Mouse (Mus musculus): Measurements from ENCODE around the gene Fam227a.
"Not testable (repeated sequence)": the region's sequence is repeated elsewhere in the genome, so short reads cannot be mapped to it uniquely, and the experiment has no call there.

Fam227a gene

DNA sequence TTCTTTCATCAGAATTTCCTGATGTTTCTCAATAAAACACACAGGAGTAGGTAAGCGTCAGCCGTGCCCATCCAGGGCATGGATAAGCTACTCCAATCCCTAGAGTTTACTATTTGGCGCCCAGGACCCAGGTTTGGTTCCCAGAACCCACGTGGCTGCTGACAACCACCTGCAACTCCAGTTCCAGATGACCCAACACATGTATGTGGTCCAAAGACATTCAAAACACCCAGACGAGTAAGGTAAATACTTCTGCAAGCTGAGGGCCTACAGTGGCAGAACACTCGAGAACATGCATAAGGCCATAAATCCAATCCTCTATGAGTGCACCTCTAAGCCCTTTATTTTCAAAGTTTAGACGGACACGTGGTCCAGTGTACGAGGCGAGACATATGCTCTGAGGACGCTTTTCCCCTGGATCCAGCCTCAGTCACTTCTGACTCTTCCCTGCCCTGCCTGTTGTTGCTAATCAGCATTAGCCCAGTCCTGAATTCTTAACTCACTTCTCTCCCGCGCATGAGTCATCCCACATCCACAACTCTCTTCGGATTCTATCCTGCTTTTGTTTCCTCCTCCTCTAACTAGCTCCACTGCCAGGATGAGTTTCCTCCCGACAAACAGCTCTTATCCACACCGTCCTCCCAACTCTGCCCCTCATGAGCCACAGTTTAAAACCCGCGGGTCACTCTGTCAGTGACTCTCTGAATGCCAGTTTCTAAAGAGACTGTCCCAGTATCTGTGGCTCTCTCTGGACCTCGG, 25.1 kb upstream of the Fam227a start:
- no peak for DNase-seq (ENCODE audit: low spot score in 2 of 2)

DNA sequence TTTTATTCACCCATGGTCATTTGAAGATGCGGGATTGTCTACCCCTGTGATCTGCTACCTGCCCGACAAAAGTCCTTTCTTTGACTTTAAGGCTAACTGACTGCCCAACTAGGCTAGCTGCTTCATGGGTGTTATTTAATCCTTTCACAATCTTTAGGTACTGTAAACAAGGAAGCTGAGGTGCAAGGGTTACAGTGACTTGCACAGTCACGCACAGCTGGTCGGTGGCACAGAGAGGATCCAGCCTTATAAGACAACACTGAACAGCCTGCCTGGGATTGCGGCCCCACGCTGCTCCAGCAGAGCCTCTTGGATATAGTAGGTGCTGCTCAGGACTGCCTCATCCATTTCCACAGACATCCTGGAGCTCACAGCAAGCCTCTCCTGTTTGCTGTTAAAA, 24.4 kb upstream of the Fam227a start:
- DNase-seq (ENCODE audit: low spot score in 2 of 2): no peak

DNA sequence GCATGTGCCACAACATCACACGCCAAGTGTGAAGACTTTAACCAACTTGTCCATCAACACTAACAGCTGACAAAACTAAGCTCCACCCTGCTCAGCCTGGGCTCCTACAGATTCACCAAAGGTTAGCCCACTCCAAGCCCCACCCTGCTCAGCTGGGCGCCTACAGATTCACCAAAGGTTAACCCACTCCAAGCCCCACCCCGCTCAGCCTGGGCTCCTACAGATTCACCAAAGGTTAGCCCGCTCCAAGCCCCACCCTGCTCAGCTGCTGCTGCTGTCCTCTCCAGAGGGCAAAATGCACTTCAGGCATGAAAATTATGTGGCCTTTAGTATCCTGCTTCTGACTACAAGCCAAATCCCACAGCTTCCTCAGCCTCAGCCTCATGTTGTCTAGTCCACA, 23.2 kb upstream of the Fam227a start:
- DNase-seq (ENCODE audit: low spot score in 2 of 2): no peak

DNA sequence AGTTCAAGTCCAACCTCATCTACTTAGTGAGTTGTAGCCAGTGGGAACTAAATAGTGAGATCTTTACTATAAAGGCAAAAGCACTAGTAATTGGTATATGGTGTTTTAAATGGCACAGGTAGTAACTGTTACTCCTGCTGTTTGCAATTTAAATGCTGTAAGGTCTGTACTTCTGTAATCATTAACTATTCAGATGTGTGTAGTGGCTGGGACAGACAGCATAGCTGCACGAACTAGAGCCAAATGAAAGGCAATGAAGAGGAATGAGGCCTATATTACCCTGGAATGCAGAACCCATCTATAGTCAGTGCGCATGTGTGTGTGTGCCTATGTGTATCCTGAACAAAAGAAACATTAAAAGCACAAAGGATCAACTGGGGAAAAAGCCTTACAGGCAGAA, 19.2 kb upstream of the Fam227a start:
- DNase-seq (ENCODE audit: low spot score in 2 of 2): no peak

DNA sequence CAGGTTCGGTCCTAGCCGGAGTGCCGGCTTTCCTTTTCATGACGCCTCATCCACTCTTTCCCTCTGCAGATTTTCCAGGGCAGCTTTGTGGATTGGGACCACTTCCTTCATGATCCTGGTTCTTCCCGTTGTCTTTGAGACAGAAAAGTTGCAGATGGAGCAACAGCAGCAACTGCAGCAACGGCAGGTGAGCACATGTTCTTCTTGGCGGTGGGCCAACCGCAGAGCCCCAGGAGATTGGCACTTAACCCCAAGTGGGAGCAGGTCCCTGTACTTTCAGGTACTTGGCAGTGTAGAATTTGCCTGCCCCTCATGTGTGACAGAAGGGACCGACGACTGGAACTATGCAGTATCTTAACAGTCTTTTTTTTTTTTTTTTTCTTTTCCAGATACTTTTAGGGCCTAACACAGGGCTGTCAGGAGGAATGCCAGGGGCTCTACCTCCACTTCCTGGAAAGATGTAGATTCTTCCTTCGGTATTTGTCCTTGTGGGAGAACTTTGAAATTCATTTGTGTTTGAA, 13.1 kb upstream of the Fam227a start:
- DNase-seq (ENCODE audit: low spot score in 2 of 2): not testable (repeated sequence)

DNA sequence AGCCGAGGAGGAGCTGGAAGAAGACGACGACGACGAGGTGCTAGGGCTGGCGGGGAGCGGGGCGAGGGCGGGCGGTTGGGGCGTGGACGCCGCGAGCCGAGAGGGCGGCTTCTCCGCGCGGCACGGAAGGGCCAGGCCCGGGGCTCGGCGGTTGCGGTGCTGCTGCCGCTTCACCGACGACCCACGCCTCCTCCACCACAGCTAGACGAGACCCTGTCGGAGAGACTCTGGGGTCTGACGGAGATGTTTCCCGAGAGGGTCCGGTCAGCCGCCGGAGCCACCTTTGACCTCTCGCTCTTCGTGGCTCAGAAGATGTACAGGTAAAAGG, 12.2 kb upstream of the Fam227a start:
- DNase-seq (ENCODE audit: low spot score in 2 of 2): no peak

DNA sequence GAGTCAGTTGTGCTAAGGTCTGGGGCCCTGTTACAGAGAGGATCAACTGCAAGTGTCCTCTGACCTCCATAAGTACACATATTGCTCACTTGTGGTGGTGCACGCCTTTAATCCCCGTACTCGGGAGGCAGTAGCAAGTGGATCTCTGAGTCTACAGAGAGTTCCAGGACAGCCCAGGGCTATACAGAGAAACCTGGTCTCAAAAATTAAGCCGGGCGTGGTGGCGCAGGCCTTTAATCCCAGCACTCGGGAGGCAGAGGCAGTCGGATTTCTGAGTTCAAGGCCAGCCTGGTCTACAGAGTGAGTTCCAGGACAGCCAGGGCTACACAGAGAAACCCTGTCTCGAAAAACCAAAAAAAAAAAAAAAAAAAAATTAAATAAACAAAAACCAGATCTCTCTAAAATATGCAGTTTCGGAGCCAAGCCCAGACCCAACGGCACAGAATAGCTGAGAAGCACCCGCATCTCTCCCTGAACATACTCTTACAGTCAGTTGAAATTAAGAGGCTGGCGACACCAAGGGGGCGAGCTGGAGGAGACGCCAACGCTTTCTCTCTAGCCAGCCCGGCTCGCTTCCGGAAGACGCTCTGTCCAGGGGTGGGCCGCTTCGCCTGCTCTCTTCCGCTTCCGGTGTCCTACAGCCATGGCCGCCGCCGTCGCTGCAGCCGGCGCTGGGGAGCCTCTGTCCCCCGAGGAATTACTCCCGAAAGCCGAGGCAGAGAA, 11.7 kb upstream of the Fam227a start, which contains the start of gene Tomm22:
Tomm22 (plus strand) TSS at position 613 of the 723 bp plus-strand sequence.
- peak; percentile 88 to 93 for DNase-seq (ENCODE audit: low spot score in 2 of 2)

DNA sequence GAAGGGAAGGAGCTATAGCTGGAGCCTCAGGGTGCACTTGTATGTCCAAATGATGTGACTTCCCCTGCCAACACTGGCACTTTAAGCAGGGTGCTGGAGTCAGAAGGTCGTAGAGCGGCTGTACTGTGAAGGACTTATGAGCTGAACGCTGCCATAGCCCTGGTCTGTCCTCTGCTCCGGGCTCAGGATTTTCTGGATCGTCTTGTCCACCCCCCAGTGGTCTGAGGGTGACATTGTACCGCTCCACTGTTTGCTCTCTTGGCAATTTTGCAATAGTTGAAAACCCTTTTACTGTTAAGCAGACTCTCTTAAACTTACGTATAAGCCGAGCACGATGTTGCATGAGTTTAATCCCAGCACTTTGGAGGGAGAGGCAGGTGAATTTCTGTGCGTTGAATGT, 10.4 kb upstream of the Fam227a start:
- no peak for DNase-seq (ENCODE audit: low spot score in 2 of 2)

DNA sequence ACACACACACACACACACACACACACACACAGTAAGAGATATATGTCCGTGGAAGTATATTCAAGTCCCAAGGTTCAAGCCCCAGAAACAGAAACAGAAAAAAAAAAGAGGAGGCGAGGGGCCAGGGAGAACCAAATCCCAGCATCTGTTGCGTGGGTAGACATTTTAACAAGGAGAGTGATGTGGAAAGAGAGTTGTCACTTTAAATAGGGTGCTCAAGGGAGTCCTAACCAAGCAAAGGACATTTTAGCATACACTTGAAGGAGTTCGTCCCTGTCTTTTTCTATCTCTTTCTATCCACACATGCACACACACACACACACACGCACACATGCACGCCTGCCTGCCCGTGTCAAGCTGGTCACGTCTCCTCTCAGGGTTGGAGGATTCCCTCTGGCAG, 5.9 kb upstream of the Fam227a start:
- DNase-seq (ENCODE audit: low spot score in 2 of 2): no peak

DNA sequence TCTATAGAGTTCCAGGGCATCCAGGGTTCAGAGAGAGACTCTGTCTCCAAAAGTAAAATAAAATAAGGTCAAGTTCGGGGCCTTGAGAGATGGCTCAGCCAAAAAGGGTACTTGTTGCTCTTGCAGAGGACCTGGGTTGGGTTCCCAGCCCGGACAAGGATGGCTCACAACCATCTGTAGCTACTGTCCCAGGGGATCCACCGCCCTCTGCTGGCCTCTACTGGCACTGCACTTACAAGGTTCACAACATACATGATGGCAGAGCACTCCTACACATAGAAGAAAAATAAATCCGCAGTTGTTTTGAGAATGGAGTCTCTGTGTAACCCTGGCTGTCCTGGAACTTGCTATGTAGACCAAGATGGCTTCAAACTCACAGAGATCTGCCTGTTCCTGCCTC, 3.1 kb upstream of the Fam227a start:
- DNase-seq (ENCODE audit: low spot score in 2 of 2): peak; percentile 63 to 85

DNA sequence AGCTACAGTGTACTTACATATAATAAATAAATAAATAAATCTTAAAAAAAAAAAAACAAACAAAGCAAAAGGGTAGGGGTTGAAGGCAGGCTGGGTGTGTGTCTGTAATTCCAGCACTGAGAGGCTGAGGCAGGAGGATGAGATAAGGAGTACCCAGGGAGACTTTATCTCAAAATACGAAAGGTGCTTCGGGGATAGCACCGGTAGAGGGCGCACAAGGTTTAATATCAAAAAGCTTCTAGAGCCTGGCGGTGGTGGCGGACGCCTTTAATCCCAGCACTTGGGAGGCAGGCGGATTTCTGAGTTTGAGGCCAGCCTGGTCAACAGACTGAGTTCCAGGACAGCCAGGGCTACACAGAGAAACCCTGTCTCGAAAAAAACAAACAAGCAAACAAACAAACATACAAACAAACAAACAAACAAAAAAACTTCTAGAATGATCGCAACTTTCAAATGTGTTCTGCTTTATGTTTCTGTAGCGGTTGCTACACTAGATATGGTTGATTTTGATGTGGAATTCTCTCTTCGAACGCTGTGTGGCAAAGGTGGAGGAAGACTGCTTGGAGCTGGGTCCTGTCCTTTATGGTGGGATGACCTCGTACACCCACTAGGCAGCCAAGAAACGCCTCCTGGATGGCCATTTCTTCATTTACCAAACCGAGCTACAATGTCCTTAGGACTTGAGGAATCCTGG, 772 bp downstream of the Fam227a start:
- DNase-seq (ENCODE audit: low spot score in 2 of 2): peak; percentile 90 to 95

DNA sequence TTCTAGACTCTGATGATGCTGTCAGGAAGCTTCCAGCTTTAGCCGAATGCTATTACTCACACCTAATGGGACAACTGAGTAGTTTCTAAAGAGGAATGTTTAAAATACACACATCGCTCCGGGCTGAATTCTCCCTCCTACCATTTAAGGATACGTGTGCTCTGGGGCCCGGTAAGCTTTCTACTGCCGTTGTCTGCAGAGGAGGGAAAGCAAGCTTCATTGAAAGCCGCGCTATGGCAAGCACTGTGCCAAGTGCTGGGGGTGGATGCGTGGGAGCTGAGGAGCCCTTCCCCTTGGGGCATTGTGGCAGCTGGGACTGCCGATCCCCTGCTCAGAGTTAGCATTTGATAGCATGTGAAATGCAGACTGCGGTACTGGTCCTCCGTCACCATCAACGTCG, 2.3 kb downstream of the Fam227a start:
- DNase-seq (ENCODE audit: low spot score in 2 of 2): no peak

DNA sequence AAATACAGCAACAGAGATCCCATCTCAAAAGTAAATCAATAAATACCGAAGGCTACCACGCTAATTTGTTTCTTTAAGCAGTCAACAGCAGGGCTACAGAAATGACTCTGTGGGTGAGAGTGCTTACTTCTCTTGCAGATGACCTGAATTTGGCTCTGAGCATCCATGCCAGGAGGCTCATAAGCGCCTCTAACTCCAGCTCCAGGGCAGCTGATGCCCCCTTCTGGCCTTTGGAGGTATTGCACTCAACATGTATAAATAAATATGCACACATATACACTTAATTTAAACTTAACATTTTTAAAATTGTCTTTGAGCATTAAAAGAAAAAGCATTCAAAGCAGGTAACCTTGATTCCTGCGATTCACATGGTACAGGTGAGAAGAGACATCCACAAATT, 7.3 kb downstream of the Fam227a start:
- DNase-seq (ENCODE audit: low spot score in 2 of 2): peak in 1 of 2 experiments; percentile 30

DNA sequence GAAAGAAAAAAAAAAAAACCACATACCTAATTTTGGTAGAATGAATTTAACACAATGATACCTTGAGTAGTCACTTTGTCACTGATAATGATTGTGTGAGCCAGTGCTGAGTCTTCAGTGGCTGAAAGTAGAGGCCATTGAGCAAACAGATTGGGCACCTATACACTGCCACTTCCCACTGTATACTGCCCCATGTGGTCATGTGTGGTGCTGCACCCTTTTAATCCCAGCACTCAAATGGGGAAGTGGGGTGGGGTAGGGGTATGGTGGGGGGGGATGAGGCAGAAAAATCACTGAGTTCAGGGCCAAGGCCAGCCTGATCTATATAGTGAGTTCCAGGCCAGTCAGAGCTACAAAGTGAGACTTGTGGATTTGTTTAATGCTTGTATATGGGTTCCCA, 8.2 kb downstream of the Fam227a start:
- peak; percentile 66 to 84 for DNase-seq (ENCODE audit: low spot score in 2 of 2)

DNA sequence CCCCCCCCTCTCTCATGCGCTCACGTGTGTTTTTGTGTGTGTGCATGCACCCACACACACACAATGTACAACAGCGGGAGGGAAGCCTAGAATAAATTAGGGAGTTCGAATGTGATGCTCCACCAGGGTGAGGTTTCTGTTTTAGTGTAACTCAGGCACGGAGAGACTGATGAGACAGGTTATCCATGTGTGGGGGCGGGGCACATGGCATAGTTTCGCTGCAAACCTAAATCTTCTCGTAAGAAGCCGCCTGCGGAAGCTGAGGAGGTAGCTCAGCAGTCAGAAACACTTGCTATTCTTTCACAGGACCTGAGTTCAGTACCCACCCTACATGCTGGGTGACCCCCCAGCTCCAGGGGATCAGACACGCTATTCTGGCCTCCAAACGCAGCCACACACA, 10.6 kb downstream of the Fam227a start:
- DNase-seq (ENCODE audit: low spot score in 2 of 2): no peak

DNA sequence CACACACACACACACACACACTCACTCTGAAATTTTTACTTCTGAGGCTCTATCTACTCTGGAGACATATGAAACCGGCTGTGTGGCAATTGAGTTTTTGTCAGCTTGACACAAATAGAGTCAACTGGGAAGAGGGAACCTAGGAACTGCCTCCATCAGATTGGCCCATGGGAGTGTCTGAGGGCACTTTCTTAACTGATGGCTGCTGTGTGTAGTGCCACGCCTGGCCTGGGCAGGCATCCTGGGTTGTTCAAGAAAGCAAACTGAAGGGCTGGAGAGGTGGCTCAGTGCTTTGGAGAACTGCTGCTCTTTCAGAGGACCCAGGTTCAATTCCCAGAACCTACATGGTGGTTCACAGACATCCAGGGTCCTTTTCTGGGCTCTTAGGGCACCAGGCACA, 13.3 kb downstream of the Fam227a start:
- no peak for DNase-seq (ENCODE audit: low spot score in 2 of 2)

DNA sequence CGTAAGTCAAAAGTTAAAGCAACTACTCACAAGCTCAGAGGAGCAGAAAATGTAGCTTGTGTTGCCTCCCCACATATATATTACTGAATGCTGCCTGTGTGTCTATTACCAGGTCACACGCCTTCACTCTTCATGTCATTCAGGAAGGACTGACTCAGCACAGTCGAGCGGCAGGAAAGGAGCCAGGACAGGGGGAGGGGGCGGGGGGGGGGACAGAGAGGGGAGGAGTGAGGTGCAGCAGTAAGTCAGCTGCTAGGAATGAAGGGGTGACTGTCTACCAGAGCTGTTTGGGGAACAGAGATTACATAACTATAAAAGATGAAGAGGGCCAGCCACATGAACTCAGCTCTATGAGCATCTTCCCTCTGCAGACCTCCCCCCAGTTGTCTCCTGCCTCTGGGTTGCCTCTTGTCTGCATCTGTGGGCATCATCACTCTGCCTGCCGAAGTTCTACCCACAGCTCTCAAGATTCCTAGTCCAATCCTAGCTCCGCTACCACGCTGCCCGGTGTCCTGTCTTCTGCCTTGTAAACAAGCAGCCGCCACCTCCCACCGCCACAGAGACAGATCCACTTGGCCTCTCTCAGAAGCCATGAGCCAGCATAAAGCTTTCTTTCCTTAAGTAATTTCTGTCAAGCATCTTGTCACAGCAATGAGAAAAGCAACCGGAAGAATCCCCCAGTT, 17.5 kb downstream of the Fam227a start:
- DNase-seq (ENCODE audit: low spot score in 2 of 2): no peak

DNA sequence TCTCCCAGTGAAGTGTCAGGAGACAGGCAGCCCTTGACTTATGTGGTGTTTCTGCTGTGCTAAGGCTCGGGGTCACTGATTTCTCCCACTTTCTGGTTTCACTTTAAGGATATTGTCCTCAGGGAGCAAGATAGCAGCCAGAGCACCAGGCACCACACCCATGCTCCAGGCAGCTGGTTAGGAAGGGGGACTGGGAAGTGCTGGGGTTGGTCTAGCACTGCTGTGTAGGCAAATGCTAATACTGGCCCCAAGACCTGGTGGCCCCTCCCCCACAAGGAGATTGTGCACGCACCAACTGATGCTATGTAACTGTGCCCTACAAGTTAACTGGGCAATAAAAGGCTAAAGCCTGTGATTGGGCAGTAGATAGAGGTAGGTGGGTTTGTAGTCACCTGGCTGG, 28.3 kb downstream of the Fam227a start:
- no peak for DNase-seq (ENCODE audit: low spot score in 2 of 2)

DNA sequence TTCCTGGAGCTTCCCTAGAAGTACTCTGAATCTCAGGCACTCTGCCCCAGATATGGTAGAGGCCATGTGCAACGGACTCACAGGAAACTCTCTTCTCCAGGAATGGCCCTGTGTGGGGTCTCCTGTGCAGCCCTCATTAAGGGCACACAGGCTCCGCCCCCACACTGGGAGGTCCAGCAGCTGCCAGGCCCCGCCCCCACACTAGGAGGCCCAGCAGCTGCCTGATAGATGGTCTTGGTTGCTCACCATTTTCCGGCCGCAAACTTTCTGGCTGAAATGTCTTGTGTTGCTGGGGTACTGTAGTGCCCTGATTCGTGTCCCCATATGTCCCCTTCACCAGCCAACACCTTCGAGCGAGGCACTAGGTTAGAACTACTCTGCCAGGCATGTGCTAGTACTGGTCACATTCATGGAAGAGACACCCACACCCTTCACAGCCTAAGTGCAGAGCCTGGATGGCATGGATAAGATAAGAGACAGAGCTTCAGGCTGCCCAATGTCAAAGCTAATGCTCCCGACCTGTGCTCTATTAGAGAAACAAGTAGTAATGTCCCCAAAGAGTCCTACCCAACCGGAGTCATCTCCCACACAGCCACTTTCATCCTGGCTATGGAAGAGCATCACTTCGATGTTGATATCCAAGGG, 38.9 kb downstream of the Fam227a start:
- DNase-seq (ENCODE audit: low spot score in 2 of 2): no peak

DNA sequence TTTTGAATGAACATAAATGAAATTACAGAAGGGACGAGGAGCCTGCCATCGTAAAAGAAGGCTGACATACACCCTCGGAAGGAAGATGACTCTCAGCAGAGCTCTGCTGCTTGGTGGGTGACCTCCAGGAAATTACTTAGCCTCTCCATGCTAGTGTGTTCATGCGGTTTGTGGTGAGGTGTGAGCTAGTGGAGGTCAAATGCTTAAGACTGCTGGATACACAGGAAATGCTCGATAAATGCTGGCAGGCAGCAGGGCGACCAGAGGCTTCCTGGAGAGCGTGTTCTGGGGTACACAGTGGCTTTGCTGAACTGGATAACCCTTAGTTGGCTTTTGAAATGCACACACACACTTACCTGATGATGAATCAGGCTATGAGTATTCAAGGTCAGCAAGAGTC, 40.3 kb downstream of the Fam227a start:
- DNase-seq (ENCODE audit: low spot score in 2 of 2): no peak

DNA sequence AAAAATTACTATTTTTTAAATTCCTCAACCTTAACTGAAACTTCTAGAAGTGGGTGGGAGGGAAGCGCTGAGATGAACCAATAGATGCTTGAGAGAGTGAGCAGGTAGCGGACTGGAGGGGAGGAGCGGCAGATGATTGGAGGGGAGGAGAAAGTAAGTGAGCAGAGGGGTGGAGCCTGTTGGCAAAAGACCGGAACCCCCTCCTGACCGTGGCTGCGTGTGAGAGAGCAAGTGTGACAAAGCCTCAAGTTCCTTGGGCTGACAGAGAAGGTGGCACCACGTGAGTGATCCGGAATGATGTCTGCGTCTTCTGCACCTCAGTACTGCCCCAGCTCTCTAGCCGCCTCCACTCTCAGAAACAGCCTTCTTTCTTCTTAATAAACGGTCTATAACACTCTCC, 41.6 kb downstream of the Fam227a start:
- DNase-seq (ENCODE audit: low spot score in 2 of 2): no peak

DNA sequence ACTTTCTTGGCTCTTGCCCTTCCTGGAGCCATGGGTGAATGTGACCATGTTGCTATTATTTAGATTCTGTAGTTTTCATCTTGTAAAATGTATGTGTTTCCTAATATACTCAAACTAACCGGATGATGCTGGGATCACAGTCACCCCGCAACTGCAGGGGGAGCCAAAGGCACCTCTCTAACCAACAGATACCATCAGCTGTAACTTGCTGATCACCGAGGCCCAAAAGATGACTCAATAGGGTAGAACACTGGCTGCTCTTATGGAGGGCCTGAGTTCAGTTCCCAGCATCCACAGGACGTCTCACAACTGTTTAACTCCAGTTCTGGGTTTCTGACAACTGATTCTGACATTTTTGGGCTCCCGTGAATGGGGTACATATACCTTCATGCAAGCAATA, 42.0 kb downstream of the Fam227a start:
- no peak for DNase-seq (ENCODE audit: low spot score in 2 of 2)

Data from spleen, postnatal 4 days (tissue).